Mouse (Mus musculus): Measurements from ENCODE around the gene Gng3.

DNA sequence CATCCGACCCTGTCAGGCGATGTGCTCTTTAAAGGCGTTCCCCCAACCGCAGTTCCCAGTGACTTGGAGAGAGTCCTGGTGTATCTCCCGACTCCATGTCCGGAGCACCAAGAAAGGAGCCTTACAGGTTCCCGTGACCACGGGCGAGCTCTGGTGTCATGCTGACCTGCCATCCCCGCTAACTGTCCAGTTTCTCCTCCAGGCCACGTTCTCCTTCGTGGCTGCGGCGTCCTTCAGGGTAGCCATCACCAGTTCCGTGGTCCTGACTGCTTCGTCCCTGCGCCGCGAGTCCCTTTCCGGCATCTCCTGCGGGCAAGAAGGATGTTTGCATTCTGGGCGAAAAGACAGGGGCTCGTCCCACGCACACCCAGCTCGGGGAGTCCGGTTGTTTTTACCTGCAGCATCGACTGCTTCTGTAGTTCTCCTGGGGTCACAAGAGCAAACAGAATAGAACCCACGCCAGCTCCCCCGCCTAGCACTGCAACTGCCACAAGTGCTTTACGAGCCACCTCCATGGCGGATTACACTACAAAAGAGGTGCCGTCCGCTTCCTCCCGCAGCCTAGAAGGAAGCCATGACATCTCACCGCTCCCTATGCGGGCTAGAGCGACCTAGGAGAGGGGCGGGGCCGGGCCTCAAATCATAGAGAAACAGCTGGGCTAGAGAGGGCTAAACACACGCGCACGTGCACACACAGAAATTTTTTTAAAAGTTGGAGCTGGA is 41.5 kb upstream of the Gng3 start, which contains the start of gene Uqcc3:
- peak; percentile 66 for TF ChIP-seq POLR2A (IDR thresholded peaks at IDR 0.05; ENCODE audit: insufficient read depth, low read length)
- no peak for TF ChIP-seq CTCF (IDR thresholded peaks at IDR 0.05; ENCODE audit: low read depth, low read length)
- TF ChIP-seq EP300 (IDR thresholded peaks at IDR 0.05; ENCODE audit: insufficient read depth, low read depth, low read length): peak; percentile 59; the same call in 1 of the 2 replicates

All from ES-Bruce4 (cell line).